Mouse (Mus musculus) activated CD4-positive, CD25-positive, alpha-beta regulatory T cell, adult 4 months (primary cell): ENCODE data around the gene Tulp1. TPM values are rescaled to one million over a fixed set of nuclear protein-coding genes. Genes with fewer than 3 reads are reported as not detected.
"Not testable (repeated sequence)": the region's sequence is repeated elsewhere in the genome, so short reads cannot be mapped to it uniquely, and the experiment has no call there.

Experiments
- ATAC-seq: one replicate; pipeline ENCODE4 v1.8.0; 2017
- polyA plus RNA-seq, 2 experiments: library from polyadenylated mRNA; unstranded; fragments of 100-300 nt; shearing (Covaris generic); gene quantifications; one replicate each; pipeline ENCODE4 v1.2.1; 2017

Tulp1 gene
- polyA plus RNA-seq, 2 experiments from 2014 or later = not detected

GRCm38 (mm10) chr17:28335267-28335666, 29.8 kb downstream of the Tulp1 start:
- ATAC-seq = no peak

DNA sequence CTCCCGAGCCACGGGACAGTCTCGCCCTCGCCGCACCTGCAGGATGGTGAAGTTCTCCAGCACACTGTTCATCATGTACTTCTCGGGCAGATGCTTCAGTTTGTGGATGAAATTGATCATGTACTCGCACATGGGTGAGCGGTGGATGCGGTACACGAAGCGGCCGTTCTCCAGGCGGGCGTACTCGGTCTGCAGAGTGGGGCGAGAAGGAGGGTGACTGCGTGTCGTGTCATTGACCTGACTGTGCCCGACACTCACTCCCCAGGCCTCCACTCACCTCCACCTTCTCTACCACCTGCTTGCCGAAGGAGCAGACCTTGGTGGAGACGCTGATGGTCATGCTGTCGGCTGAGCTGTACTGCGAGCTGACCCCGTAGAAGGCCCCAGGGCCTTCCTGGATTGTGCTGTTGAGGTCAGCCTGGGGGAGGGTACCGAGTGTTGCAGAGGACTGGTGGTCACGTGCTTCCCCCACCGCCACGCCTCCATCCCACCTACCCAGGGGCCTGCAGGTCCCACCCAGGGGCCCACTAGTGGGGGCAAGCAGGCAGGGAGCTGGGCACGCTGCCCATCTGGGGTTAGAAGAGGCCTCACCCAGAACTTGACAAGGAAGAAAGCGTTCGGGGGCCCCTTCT, 32.0 kb downstream of the Tulp1 start:
- no peak for ATAC-seq

DNA sequence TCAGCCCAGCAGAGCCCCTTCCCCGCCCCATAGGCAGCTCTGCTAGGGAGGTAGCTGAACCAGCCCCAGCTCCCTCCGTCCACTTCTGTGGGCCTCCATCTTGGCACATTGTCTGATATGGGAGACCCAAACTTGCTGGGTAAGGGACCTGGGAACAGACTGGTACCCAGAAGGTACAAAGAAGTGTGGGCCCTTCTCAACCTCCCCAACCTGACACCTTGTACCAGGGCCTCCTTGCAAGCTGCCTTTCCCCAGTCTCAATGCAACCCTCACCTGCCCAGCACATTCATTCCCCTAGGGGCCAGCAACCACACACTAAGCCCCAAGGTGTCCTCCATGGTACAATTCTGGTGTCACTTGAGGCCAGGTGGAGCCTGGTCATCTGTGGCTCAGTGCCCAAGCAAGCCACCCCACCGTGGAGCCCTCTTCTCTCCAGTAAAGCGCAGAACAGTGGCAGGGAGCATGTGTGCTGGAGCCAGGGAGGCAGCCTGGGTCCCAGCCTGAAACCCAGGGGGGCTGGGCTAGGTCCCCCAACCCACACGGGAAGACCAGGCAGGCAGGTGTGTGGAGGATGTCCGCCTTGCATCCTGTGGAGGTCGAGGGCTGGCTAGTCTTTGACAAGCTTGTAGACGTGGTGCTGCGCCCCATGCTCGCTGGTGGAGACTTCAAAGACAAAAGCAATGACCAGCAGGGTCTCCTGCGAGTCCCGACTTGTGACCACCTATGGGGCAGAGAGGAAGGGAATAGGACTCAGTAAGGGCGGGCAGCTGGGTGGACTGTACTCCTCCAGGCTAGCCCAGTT, 32.7 kb downstream of the Tulp1 start:
- no peak for ATAC-seq

- no peak for ATAC-seq
Observed at GRCm38 (mm10) chr17:28331241-28332112, 33.5 kb downstream of the Tulp1 start.

DNA sequence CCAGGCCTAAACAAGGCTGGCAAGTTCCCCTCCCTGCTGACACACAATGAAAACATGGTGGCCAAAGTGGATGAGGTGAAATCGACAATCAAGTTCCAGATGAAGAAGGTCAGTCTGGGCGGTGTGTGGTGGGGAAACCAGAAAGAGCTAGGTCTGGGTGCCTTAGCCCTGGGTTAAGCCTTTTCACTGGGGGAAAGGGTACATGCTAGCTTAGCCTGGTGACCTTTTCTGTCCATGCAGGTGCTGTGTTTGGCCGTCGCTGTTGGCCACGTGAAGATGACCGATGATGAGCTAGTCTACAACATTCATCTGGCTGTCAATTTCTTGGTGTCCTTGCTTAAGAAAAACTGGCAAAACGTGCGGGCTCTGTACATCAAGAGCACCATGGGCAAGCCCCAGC, 34.4 kb downstream of the Tulp1 start:
- ATAC-seq = not testable (repeated sequence)

DNA sequence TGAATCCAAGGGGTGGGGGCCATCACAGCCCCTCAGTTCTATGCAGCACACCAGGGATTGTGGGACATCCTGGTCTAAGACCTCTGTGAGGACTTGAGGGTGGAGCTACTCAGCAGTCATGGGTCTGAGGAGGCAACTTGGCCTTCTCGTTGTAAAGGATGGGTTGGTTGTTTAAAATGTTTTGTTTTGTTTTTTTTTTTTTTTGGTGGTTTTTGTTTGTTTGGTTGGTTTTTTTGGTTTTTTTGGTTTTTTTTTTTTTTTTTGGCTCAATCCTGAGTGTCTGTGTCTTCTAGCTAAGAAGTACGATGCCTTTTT, 34.8 kb downstream of the Tulp1 start:
- no peak for ATAC-seq

DNA sequence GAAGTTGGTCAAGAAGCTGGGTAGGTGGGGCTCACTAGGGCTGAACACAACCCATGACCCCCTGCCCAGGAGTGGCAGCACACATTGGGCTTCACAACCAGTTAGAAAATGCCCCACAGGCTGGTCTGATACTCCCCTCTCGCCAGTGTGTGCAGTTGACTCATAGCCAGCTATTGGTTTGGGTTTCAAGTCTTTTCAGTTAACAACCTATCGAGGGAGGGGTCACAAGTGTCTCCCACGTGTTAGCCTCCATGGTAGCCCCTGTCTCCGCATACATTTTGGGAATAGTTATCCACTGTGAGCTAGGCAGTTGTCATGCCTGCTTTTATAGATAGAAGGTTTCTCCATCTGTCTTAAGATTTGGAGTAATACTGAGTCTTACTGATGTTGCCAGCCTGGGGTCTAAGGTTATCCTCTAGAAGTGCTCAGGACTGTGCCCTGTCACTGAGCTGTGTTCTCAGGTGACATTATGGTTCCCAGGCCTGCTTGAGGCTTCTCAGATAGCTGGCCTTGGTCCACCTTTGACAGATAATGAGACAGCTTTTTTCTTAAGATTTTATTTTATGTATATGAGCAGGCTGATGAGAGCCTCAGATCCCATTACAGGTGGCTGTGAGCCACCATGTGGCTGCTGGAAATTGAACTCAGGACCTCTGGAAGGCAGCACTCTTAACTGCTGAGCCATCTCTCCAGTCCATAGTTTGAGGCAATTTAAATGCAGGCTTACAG, 35.4 kb downstream of the Tulp1 start:
- no peak for ATAC-seq

GRCm38 (mm10) chr17:28328946-28329345, 36.1 kb downstream of the Tulp1 start:
- no peak for ATAC-seq

- ATAC-seq = peak; percentile 84
Observed at GRCm38 (mm10) chr17:28328366-28328928, 36.6 kb downstream of the Tulp1 start, which contains the start of gene Rpl10a. Gene Rpl10a (plus strand): TSS chr17:28328471.

DNA sequence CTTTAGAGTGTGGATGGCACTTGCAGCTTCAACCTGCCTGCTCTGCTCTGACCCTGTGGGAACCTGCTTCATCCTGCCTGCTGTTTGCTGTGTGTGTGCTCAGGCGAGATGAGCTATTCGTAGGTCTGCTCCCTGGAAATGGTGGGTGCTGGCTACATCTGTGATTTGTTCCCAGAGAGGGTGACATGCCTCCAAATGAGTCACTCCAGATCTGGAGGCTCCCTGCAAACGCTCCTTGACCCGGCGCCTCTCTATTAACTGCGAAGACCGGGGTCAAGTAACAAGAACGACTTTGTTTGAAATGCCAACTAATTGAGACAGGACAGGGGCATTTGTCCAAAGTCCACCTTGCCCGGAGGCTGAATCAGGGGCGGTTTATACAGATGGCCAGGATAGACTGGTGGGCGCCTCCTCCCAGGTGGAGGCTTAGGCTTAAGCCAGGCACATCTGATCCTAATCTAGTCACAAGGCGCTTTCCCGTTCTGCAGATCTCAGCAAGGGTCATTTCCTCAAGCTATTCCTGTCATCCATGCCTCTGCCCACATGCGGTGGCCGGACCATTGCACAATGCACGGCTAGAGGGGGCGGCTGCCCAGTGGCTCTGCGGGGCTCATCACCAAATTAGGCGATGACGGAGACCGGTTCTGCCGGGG, 37.2 kb downstream of the Tulp1 start:
- no peak for ATAC-seq

DNA sequence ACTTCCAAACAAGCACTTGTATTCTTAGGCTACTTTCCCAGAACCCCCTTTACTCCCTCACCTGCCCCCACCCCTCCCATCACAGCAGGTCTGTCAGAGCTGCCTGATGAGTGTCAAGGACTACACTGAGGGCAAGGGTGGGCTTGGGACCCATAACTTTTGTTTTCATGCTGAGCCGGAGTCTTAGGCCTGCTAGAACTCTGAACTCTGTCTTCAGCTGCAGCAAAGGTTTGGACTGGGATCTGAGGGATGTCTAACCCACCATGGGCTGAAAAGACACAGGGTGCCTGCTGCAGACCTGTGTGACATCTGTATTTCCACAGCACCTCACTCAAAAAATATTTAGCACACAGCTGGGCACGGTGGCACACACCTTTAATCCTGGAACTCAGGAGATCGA, 38.1 kb downstream of the Tulp1 start:
- ATAC-seq = no peak

GRCm38 (mm10) chr17:28325751-28326150, 39.3 kb downstream of the Tulp1 start:
- no peak for ATAC-seq

DNA sequence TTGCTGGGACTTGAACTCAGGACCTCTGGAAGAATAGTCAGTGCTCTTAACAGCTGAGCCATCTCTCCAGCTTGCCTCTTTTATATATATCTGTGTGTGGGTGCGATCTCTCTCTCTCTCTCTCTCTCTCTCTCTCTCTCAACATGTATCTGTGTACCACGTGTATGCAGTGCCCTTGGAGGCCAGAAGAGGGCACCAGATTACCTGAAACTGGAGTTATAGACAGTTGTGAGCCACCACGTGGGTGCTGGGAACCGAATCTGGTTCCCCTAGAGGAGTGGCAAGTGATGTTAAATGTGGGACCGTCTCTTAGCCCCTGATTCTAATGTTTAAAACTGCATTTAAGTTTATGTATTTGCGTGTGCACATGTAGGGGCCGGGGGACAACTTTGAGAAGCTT, 40.6 kb downstream of the Tulp1 start:
- not testable (repeated sequence) for ATAC-seq

- no peak for ATAC-seq
Observed at GRCm38 (mm10) chr17:28323786-28324185, 41.2 kb downstream of the Tulp1 start.

GRCm38 (mm10) chr17:28321700-28322099, 43.3 kb downstream of the Tulp1 start:
- no peak for ATAC-seq

- ATAC-seq = no peak
Observed at GRCm38 (mm10) chr17:28317725-28318124, 47.3 kb downstream of the Tulp1 start.

- ATAC-seq = no peak
Observed at GRCm38 (mm10) chr17:28317091-28317490, 47.9 kb downstream of the Tulp1 start.

GRCm38 (mm10) chr17:28316476-28316875, 48.5 kb downstream of the Tulp1 start:
- no peak for ATAC-seq

DNA sequence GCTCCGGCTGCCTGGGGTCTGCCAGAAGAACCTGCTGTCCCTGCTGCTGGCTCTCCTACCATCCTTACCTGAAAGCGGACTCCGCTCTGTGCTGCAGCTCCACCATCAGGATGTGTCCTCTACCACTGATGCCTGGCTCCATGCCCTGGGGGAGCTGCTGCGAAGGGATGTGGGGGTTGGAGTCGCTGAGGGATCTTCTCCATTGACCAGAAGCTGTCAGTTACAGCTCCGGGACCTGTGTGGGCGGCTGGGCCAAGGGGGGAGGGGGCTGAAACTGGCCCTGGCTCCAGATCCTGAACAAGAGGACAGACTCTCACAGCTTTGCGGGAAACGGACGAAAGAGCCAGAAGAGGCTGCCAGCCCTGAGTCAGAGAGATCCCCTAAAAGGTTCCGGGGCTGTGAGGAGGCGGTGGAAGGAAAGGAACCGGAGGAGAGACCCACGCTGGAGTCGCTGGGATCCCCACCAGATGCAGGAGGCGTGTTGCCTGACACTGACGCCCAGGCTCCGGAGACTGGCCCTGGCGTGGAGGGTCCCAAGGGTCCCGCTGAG, 49.3 kb downstream of the Tulp1 start:
- ATAC-seq = no peak

DNA sequence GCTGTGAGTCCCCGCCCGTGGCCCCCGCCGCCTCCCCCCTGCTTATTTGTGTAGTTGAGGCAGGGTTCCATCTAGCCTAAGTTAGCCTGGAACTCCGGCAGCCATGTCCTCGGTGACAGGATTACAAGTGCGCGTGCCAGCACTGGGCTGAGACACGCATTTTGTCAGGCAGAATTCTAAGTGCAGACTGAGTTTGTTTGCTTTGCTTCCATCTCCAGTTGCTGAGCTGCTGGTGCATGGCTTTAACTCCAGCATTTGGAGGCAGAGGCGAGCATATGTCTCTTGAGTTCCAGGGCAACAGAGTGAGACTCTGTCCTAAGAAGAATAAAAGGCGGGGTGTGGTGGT, 51.2 kb downstream of the Tulp1 start:
- ATAC-seq = no peak

DNA sequence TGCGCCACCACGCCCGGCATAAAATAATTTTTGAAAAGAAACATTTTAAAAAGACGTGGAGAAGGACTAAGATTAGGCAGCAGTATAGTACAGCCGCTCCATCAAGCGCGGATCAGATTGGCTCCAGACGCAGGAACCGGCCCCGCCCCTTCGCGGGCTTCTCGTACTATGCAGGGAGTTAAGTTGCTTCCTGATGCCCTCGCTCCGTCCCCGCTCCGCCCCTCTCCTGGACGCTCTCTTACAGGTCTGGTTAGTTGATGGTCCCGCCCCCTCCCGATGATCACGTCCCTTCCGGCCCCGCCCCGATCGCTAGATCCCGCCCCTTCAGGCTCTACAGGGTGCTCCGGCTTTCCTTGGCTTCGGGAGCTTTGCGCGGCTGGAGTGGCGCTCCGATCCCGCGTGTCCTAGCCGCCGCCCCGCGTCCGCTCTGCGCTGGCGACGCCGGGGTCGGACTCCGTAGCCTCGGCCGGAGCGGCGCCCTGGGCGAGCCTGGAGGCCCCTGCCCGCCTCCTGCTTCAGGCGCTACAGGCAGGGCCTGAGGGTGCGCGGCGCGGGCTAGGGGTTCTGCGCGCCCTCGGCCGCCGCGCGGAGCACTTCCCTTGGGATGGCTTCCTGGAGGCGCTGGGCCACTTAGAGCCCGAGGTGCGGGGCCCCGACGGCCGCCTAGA, 51.7 kb downstream of the Tulp1 start, which contains the start of gene Fance:
Gene Fance (plus strand): TSS at position 308 of the 668 bp plus-strand sequence.
- ATAC-seq = peak; percentile 98
